Mouse (Mus musculus): Measurements from ENCODE around the gene Gm20931.
"Not testable (repeated sequence)": the region's sequence is repeated elsewhere in the genome, so short reads cannot be mapped to it uniquely, and the experiment has no call there.

Gm20931 gene

GRCm38 (mm10) chrY:55213420-55213819 lies at the start of gene Gm20931:
Gene Gm20931 (plus strand): TSS chrY:55213720.
- DNase-seq (ENCODE audit: extremely low read depth, insufficient read length, low spot score): not testable (repeated sequence)

Measured in 3134 (cell line).